Mouse (Mus musculus) leukemia stem cell, adult 10-12 weeks (primary cell): ENCODE data around the gene Pfn3. TPM values are rescaled to one million over a fixed set of nuclear protein-coding genes. Genes with fewer than 3 reads are reported as not detected.

Experiments used
- polyA plus RNA-seq: library from polyadenylated mRNA; stranded (reverse); fragments of >175 nt; gene quantifications from 2 replicates; pipeline ENCODE4 v1.2.3, GENCODE M21; 2012; ENCODE audit warnings: low replicate concordance

Pfn3 gene
- polyA plus RNA-seq = not detected in 2 replicates

GRCm38 (mm10) chr13:55414743-55415380 lies at the start of gene Pfn3:
Gene Pfn3 (minus strand): TSS chr13:55415232.

GRCm38 (mm10) chr13:55464027-55464884 lies 49.2 kb upstream of the Pfn3 start, which contains the start of gene Prr7:
Gene Prr7 (plus strand): TSS chr13:55464267.

GRCm38 (mm10) chr13:55444937-55445315 lies 29.9 kb upstream of the Pfn3 start, which contains the start of gene Grk6:
Gene Grk6 (plus strand): TSS chr13:55445072.

GRCm38 (mm10) chr13:55426613-55427012 lies 11.6 kb upstream of the Pfn3 start, which contains the start of gene F12:
Gene F12 (minus strand): TSS chr13:55426793.

GRCm38 (mm10) chr13:55398088-55398487 lies 16.9 kb downstream of the Pfn3 start, which contains the start of gene Slc34a1:
Gene Slc34a1 (plus strand): TSS chr13:55398187.

GRCm38 (mm10) chr13:55369531-55370114 lies 45.4 kb downstream of the Pfn3 start, which contains the start of gene Rgs14:
Gene Rgs14 (plus strand): TSS chr13:55369732.

Other genes starting within 250 kb of the Pfn3 start
- gene Nsd1, start 205.4 kb downstream of the Pfn3 start, polyA plus RNA-seq = 8.3 and 20.7 TPM in 2 replicates
- gene Prelid1, start 94.7 kb downstream of the Pfn3 start, polyA plus RNA-seq = 179 and 301 TPM in 2 replicates
- 62.5 and 73.7 TPM in 2 replicates for gene Rab24, start 93.3 kb downstream of the Pfn3 start, polyA plus RNA-seq
- gene Mxd3, start 85.4 kb downstream of the Pfn3 start, polyA plus RNA-seq = 21.1 and 29.5 TPM in 2 replicates
- 50.0 and 75.4 TPM in 2 replicates for gene Lman2, start 52.4 kb downstream of the Pfn3 start, polyA plus RNA-seq
- 7.6 and 7.9 TPM in 2 replicates for gene Rgs14, start 45.5 kb downstream of the Pfn3 start, polyA plus RNA-seq
- gene Slc34a1, start 17.0 kb downstream of the Pfn3 start, polyA plus RNA-seq = 0.12 TPM in 1 of 2 replicates, not detected in the other
- not detected in 2 replicates for gene F12, start 11.6 kb upstream of the Pfn3 start, polyA plus RNA-seq
- gene Grk6, start 29.8 kb upstream of the Pfn3 start, polyA plus RNA-seq = 104 and 119 TPM in 2 replicates
- gene Prr7, start 49.0 kb upstream of the Pfn3 start, polyA plus RNA-seq = 7.6 and 17.6 TPM in 2 replicates
- gene Dbn1, start 72.9 kb upstream of the Pfn3 start, polyA plus RNA-seq = 7.5 and 13.0 TPM in 2 replicates
- gene Pdlim7, start 98.4 kb upstream of the Pfn3 start, polyA plus RNA-seq = 81.6 and 121 TPM in 2 replicates
- gene Dok3, start 114.1 kb upstream of the Pfn3 start, polyA plus RNA-seq = 130 and 341 TPM in 2 replicates
- gene Ddx41, start 121.4 kb upstream of the Pfn3 start, polyA plus RNA-seq = 55.9 and 93.7 TPM in 2 replicates
- gene Fam193b, start 155.9 kb upstream of the Pfn3 start, polyA plus RNA-seq = 70.3 and 217 TPM in 2 replicates
- 98.3 and 191 TPM in 2 replicates for gene Tmed9, start 158.5 kb upstream of the Pfn3 start, polyA plus RNA-seq
- gene B4galt7, start 184.7 kb upstream of the Pfn3 start, polyA plus RNA-seq = 10.5 and 13.1 TPM in 2 replicates
- gene Caml, start 207.8 kb upstream of the Pfn3 start, polyA plus RNA-seq = 15.1 and 16.2 TPM in 2 replicates
- 9.6 and 22.7 TPM in 2 replicates for gene Ddx46, start 219.8 kb upstream of the Pfn3 start, polyA plus RNA-seq